Comparison of ENCODE assay signal across 14 mouse cellular contexts in the genomic region with DNA sequence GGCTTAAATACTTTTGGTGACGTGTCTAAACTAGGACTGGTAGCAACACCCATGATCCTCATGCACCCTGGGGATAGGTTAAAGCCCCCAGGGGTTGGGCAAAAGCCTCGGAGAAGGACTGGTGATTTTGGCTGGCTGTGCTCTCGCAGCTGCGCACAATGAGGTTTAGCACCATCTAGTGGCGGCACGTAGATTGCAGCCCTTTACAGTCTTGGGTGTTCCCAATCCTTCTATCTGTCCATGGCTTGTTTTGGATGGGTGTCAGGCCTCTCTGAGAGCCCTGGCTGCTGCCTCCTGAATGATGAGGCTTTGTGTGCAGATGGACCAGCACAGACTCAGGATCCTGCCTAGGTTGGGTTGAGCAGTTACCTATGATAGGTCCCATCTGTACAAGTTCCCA. TPM values are rescaled to one million over a fixed set of nuclear protein-coding genes. Genes with fewer than 3 reads are reported as not detected.
DNase-seq lines count a peak whose midpoint lies in the region; ATAC-seq and TF ChIP-seq lines count a peak whose summit lies in the region.
"Not testable (repeated sequence)": the region's sequence is repeated elsewhere in the genome, so short reads cannot be mapped to it uniquely, and the experiment has no call there.
"Had no signal": no experiment of that assay in that cellular context is flagged by ENCODE, and none has a peak within 500 bp of the region (broad histone marks: within the 10 kb centered on the region; RNA-seq: fewer than 3 reads in every experiment).

No protein-coding gene starts in this region.

- H3K4me2 ChIP-seq in midbrain, postnatal 0 days (ENCODE audit: low read depth, low read length, poor library complexity, severe bottlenecking), result not testable (repeated sequence)

- ATAC-seq in midbrain, postnatal 0 days (ENCODE audit: low FRiP score), result peak; percentile 58

- H3K27ac ChIP-seq in midbrain, postnatal 0 days (ENCODE audit: low read depth, low read length), result not testable (repeated sequence)

- not testable (repeated sequence) for H3K4me3 ChIP-seq in midbrain, postnatal 0 days (ENCODE audit: low read depth, low read length)

- H3K9ac ChIP-seq in midbrain, postnatal 0 days (replicated peaks; ENCODE audit: low read length, poor library complexity, severe bottlenecking), result not testable (repeated sequence)

- not testable (repeated sequence) for H3K4me1 ChIP-seq in midbrain, postnatal 0 days (ENCODE audit: insufficient read depth, low read length)

- not testable (repeated sequence) for H3K36me3 ChIP-seq in midbrain, postnatal 0 days (ENCODE audit: insufficient read depth, low read length)

- peak; percentile 28 to 29 for DNase-seq in adrenal gland, adult (ENCODE audit: inconsistent age in 2 of 2, low spot score in 1 of 2)
- DNase-seq in cerebellum, postnatal 10 days, result peak; percentile 44 to 75
- peak; percentile 8 to 39 for DNase-seq in frontal cortex, adult 2 months (ENCODE audit: extremely low spot score in 1 of 2, low spot score in 1 of 2)
- peak; percentile 8 to 64 for DNase-seq in heart, postnatal 10 days
- DNase-seq in kidney, postnatal 36 days, result peak; percentile 4 to 72
- peak; percentile 45 for DNase-seq in left cerebral cortex, postnatal 4 days
- not testable (repeated sequence) for DNase-seq in midbrain, postnatal 0 days (ENCODE audit: low spot score)
- peak; percentile 10 for DNase-seq in thymus, postnatal 14 days

- peak; percentile 32 for TF ChIP-seq CTCF in midbrain, postnatal 0 days (IDR thresholded peaks at IDR 0.05)

- 22% methylated on average over 3 of the region's 6 CpGs for WGBS in midbrain, postnatal 0 days

- not testable (repeated sequence) for H3K27me3 ChIP-seq in midbrain, postnatal 0 days (ENCODE audit: insufficient read depth, low read length)

- intact Hi-C loops in heart, postnatal 10 days (cut with DNase I); left cerebral cortex, postnatal 4 days (cut with DNase I): not testable (repeated sequence)

- not testable (repeated sequence) for H3K9me3 ChIP-seq in midbrain, postnatal 0 days (ENCODE audit: low read length)

RNA-seq across cellular contexts. Expression of a gene that starts 43.1 kb away (rescaled TPM):
- polyA plus RNA-seq in frontal cortex, adult 2 months (2012; rRNA removed), result 0.10 and 0.11 TPM in 2 replicates
- total RNA-seq in heart, postnatal 10 days (2021), result not detected
- under 1 TPM; 0.14 to 0.22 TPM for total RNA-seq in left cerebral cortex, postnatal 4 days (2021)
- total RNA-seq in midbrain, postnatal 0 days (2014; rRNA removed), result 0.38 TPM in 1 of 2 replicates, not detected in the other
- 0.17 and 0.40 TPM in 2 replicates for polyA plus RNA-seq in midbrain, postnatal 0 days (2015; fragmentation: Nextera tagmentation; extraction: Ambion mirVana)
- total RNA-seq: G1E; megakaryocyte progenitor cell, adult 5-6 weeks had no signal
- polyA plus RNA-seq: activated CD4-positive, CD25-positive, alpha-beta regulatory T cell, adult 4 months; embryonic facial prominence, embryonic 10.5 days; G1E; liver, embryonic 11.5 days; spleen, adult 2 months had no signal
